Mouse (Mus musculus) ES-Bruce4 (cell line): Measurements from ENCODE around the gene Cdc25b.

Experiments
- CTCF ChIP-seq: IDR thresholded peaks from one replicate; pipeline ENCODE4 v1.8.1; 2011; ENCODE audit warnings: low read depth, low read length
- EP300 ChIP-seq: IDR thresholded peaks from 2 replicates; pipeline ENCODE4 v1.6.1; 2011; ENCODE audit warnings: low read depth, low read length; ENCODE audit not compliant: insufficient read depth
- POLR2A ChIP-seq: IDR thresholded peaks from one replicate; pipeline ENCODE4 v1.8.1; 2011; ENCODE audit warnings: low read length; ENCODE audit not compliant: insufficient read depth

GRCm38 (mm10) chr2:131186343-131186742 lies 406 bp upstream of the Cdc25b start:
- TF ChIP-seq CTCF (no peak), POLR2A (no peak), EP300 (no peak)
